Mouse (Mus musculus) Patski (cell line): ENCODE results near the gene Slc22a20. TPM values are rescaled to one million over a fixed set of nuclear protein-coding genes. Genes with fewer than 3 reads are reported as not detected.
A peak's percentile ranks its signal among the peaks of the same experiment; 100 is the strongest.

Source experiments
- ATAC-seq: fragments of 100-300 bp; one replicate; pipeline ENCODE4 v1.8.0; 2021
- CTCF ChIA-PET: fragments of 350-600 bp; sonication (Branson Sonifier 250); formaldehyde crosslinking; loops from one replicate; lab custom pipeline; 2022; ENCODE audit warnings: inconsistent platforms; lab: Charles Lee
- POLR2A ChIA-PET: fragments of 350-600 bp; sonication (Branson Sonifier 250); formaldehyde crosslinking; loops from one replicate; lab custom pipeline; 2022; ENCODE audit warnings: antibody characterized with exemption, inconsistent platforms; lab: Charles Lee
- DNase-seq: peaks from one replicate; pipeline ENCODE4 v3.0.0-alpha.2; 2011; ENCODE audit warnings: low read depth, low spot score
- H3K27me3 ChIP-seq: fragments of 371-371 bp; one replicate; pipeline ENCODE4 v1.5.1; 2021
- CTCF ChIP-seq: fragments of 100-300 bp; IDR thresholded peaks from one replicate; pipeline ENCODE4 v1.5.1; 2021
- in situ Hi-C: fragments of 300-500 bp; cut with MboI; formaldehyde crosslinking; loops from 3 replicates; pipeline ENCODE4 v1.11.1; 2018; ENCODE audit warnings: low pct_unique_long_range_greater_than_20kb, mixed read lengths
- polyA plus RNA-seq: library from polyadenylated mRNA; unstranded; gene quantifications from one replicate; pipeline ENCODE4 v1.2.3, GENCODE M21; 2021

Slc22a20 gene
- not detected for polyA plus RNA-seq

DNA sequence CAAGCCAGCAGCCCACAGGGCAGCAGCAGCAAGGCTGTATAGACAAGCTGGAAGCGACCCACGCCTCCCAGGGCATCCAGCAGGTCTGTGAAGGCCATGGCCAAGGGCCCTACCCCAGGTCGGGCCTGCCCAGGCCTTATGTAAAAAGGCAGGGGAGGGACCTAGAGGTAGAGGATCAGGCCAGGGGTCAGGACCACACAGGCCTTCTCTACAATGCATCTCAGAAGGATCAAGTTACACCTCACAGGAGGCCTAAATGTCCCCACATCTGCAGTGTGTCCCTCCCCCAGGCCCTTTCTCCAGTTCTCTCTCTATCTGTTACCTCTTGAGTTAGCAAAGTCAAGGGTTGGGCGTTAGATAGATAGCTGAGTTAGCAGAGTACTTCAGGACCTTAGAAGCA, at the start of gene Slc22a20:
Gene Slc22a20, minus strand, starts transcription at position 101 of the 400 bp plus-strand sequence.
- TF ChIP-seq CTCF, result no peak
- ATAC-seq (no peak), DNase-seq (no peak)
- in situ Hi-C loops, result no loop called here
- CTCF ChIA-PET, result no interaction called here
- peaks cover 22% of the 10 kb centered on the region for H3K27me3 ChIP-seq
- POLR2A ChIA-PET, result no interaction called here

- DNase-seq (no peak), ATAC-seq (no peak)
- no peak for TF ChIP-seq CTCF
- ChIA-PET POLR2A (no interaction called here), CTCF (no interaction called here)
- in situ Hi-C loops, result no loop called here
- H3K27me3 ChIP-seq, result peaks cover 14% of the 10 kb centered on the region
Measured at GRCm38 (mm10) chr19:6030520-6031280, 44.8 kb upstream of the Slc22a20 start.

- TF ChIP-seq CTCF, result no peak
- peaks cover 23% of the 10 kb centered on the region for H3K27me3 ChIP-seq
- ChIA-PET POLR2A (interaction anchor here (0.5 kb wide), 1 partner anchor 290 kb away, joined by 3 read pairs; no protein-coding TSS in a partner anchor), CTCF (no interaction called here)
- in situ Hi-C loops, result no loop called here
- DNase-seq (no peak), ATAC-seq (no peak)
Measured at GRCm38 (mm10) chr19:6029426-6029825, 43.5 kb upstream of the Slc22a20 start.

- no peak for DNase-seq
- ChIA-PET CTCF (no interaction called here), POLR2A (no interaction called here)
- TF ChIP-seq CTCF, result no peak
- no peak for ATAC-seq
- H3K27me3 ChIP-seq, result peaks cover 25% of the 10 kb centered on the region
- in situ Hi-C loops, result no loop called here
Measured at GRCm38 (mm10) chr19:6028991-6029390, 43.0 kb upstream of the Slc22a20 start.

DNA sequence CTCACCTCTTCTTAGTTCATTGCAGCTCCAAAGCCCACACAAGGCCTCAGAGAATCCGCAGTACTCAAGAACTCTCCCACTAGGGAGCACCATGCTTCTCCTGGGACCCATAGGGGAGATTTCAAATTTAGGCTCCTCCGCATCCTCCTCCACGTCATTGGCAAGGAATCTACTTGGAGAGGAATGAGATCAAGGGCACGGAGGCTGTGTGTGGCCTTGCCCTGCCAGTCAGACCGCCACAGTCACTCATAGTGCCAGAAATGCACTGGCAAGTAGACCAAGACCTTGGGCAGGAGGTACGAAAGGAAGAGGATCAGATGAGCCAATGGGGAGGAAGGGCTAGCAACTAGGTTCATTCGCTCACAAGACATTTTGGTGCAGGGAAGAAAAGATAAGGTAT, 38.0 kb upstream of the Slc22a20 start:
- ATAC-seq, result no peak
- TF ChIP-seq CTCF, result no peak
- in situ Hi-C loops, result no loop called here
- CTCF ChIA-PET, result no interaction called here
- POLR2A ChIA-PET, result no interaction called here
- peaks cover 29% of the 10 kb centered on the region for H3K27me3 ChIP-seq
- DNase-seq, result no peak

DNA sequence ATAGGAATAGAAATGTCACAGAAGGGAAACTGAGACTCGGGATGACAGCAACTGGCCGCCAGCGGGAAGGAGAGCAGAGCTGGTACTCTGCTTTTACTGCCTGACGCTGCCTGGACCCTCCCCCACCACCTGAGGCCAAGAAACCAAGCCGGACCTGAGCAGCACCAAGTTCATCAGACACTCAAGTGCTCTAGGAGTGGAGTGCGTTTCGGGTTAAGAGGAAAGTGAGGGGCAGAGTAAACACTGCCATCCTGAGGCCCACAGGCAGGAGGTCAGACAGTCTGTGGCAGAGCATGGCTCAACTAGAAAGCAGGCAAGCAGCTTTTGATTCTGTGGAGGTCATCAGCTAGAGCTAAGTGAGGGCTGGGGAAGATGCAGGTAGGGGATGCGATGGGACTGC, 37.1 kb upstream of the Slc22a20 start:
- in situ Hi-C loops, result no loop called here
- no peak for ATAC-seq
- TF ChIP-seq CTCF, result no peak

DNA sequence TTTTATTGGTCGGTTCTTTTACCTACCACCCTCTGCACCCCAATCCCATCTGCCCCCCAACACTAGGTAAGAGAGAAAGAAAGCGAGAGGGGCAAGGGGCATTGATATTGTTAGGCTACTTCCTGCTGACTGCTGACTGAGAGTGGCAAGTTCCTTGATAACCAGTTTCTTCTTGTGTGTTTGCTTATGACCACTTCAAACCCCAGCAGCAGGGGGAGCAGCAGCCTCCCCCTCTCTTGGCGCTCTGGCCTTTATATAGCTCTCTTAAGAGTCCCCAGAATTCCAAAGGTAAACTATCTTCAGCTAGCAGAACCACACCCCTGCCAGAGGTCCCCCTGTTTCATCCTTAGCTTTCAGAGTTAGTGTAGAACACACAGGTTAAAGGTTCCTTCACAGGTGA, 34.3 kb upstream of the Slc22a20 start:
- DNase-seq (no peak), ATAC-seq (no peak)
- TF ChIP-seq CTCF, result peak; percentile 30
- H3K27me3 ChIP-seq, result peaks cover 16% of the 10 kb centered on the region
- ChIA-PET CTCF (interaction anchor here (3.9 kb wide), 1 partner anchor 55 kb away, joined by 46 read pairs; the partner anchor contains the start of gene Pola2), POLR2A (no interaction called here)
- in situ Hi-C loops, result no loop called here

More for the DNA sequence above, 37.1 kb upstream of the Slc22a20 start:
- no peak for DNase-seq
- POLR2A ChIA-PET, result no interaction called here
- CTCF ChIA-PET, result no interaction called here
- peaks cover 28% of the 10 kb centered on the region for H3K27me3 ChIP-seq

GRCm38 (mm10) chr19:6018142-6019089, 32.5 kb upstream of the Slc22a20 start:
- in situ Hi-C loops, result loop anchor here (5.0 kb wide), 2 partner anchors 56 to 96 kb away; partner anchors contain the start of genes Cdc42ep2 and Pola2
- ATAC-seq (no peak), DNase-seq (peak; percentile 27)
- CTCF ChIA-PET, result interaction anchor here (0.7 to 3.9 kb wide), 18 partner anchors 11 to 231 kb away, joined by 3 to 46 read pairs (median 4); partner anchors contain the start of genes Arl2, Cdc42ep2, Pola2 and Znhit2
- TF ChIP-seq CTCF, result peak; percentile 97
- peaks cover 2% of the 10 kb centered on the region for H3K27me3 ChIP-seq
- POLR2A ChIA-PET, result interaction anchor here (1.5 kb wide), 1 partner anchor 28 kb away, joined by 9 read pairs; the partner anchor contains the start of gene Syvn1

DNA sequence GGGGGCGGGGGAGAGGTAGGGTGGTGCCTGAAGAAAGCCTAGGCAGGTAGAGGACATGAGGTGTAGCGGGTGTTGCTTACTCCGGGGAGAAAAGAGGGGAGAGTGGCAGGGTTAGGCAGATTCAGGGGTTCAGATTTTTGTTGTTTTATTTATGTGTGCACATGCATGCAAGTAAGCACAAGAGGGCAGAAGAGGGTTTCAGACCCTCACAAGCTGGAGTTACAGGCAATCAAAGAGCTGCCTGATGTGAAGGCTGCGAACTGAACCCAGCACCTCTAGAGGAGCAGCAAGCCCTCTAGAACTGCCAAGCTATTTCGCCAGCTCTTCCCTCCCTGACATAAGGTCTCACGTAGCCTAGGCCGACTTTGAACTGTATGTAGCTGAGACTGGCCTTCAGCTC, 30.6 kb upstream of the Slc22a20 start:
- no peaks in the 10 kb centered on the region for H3K27me3 ChIP-seq
- no peak for TF ChIP-seq CTCF
- ATAC-seq, result no peak
- in situ Hi-C loops, result loop anchor here (5.0 kb wide), 2 partner anchors 54 to 94 kb away; partner anchors contain the start of genes Cdc42ep2 and Pola2
- ChIA-PET POLR2A (interaction anchor here (0.8 to 2.8 kb wide), 5 partner anchors 20 to 95 kb away, joined by 3 to 12 read pairs (median 4); partner anchors contain the start of gene Pola2), CTCF (interaction anchor here (0.9 to 2.9 kb wide), 7 partner anchors 17 to 92 kb away, joined by 3 to 34 read pairs (median 6); partner anchors contain the start of genes Cdc42ep2 and Pola2)
- DNase-seq, result no peak
